Mouse (Mus musculus): Measurements from ENCODE around the gene Sema3a.

- TF ChIP-seq CTCF (conservative IDR thresholded peaks at IDR 0.05; ENCODE audit: low read length) (no peak), POU5F1 (IDR thresholded peaks at IDR 0.05; ENCODE audit: borderline replicate concordance, low read length) (no peak)
Observed at GRCm38 (mm10) chr5:13312667-13313066, 187.5 kb downstream of the Sema3a start.

Measured in E14TG2a.4 (cell line).